Comparison of ENCODE assay signal across 25 mouse cellular contexts in genomic region chr1:177039093-177039674, GRCm38 (mm10).
DNase-seq lines count a peak whose midpoint lies in the region; ATAC-seq and TF ChIP-seq lines count a peak whose summit lies in the region.
"Had no signal": no experiment of that assay in that cellular context is flagged by ENCODE, and none has a peak within 500 bp of the region (broad histone marks: within the 10 kb centered on the region; RNA-seq: fewer than 3 reads in every experiment).

No protein-coding gene starts in this region.

- no peaks in the 10 kb centered on the region for H3K9me3 ChIP-seq in forebrain, embryonic 12.5 days
- H3K9me3 ChIP-seq in forebrain, embryonic 10.5 days = no peaks in the 10 kb centered on the region
- H3K9me3 ChIP-seq in stomach, embryonic 16.5 days (replicated peaks; ENCODE audit: control insufficient read depth, low read length) = no peaks in the 10 kb centered on the region
- no peaks in the 10 kb centered on the region for H3K9me3 ChIP-seq in stomach, postnatal 0 days (ENCODE audit: control insufficient read depth, low read length)
- H3K9me3 ChIP-seq: embryonic facial prominence, embryonic 10.5 days; heart, embryonic 12.5 days; midbrain, embryonic 15.5 days; neural tube, embryonic 15.5 days; stomach, embryonic 15.5 days had no signal

- WGBS in forebrain, embryonic 12.5 days = 74% methylated on average over 6 of the region's 6 CpGs
- 90% methylated on average over 6 of the region's 6 CpGs for WGBS in forebrain, embryonic 10.5 days
- WGBS in stomach, embryonic 16.5 days = 55% methylated on average over 6 of the region's 6 CpGs
- 50% methylated on average over 6 of the region's 6 CpGs for WGBS in stomach, postnatal 0 days

- 0 out of 2 replicates have a peak, but pooled peaks have one; percentile 60 for ATAC-seq in forebrain, embryonic 12.5 days (ENCODE audit: low FRiP score)
- no peak for ATAC-seq in stomach, embryonic 16.5 days (ENCODE audit: insufficient read depth, low FRiP score)
- ATAC-seq in stomach, postnatal 0 days (ENCODE audit: low FRiP score, low TSS enrichment) = no peak

- no peak overlapping the region for H3K4me2 ChIP-seq in forebrain, embryonic 12.5 days
- no peak overlapping the region for H3K4me2 ChIP-seq in stomach, embryonic 16.5 days (ENCODE audit: low read depth, low read length)
- no peak overlapping the region for H3K4me2 ChIP-seq in stomach, postnatal 0 days (replicated peaks; ENCODE audit: low read depth)
- H3K4me2 ChIP-seq: heart, embryonic 12.5 days; liver, embryonic 11.5 days; midbrain, embryonic 15.5 days; neural tube, embryonic 15.5 days; stomach, embryonic 15.5 days had no signal

- no peak overlapping the region for H3K9ac ChIP-seq in forebrain, embryonic 12.5 days
- no peak overlapping the region for H3K9ac ChIP-seq in stomach, embryonic 16.5 days (ENCODE audit: low read length)
- no peak overlapping the region for H3K9ac ChIP-seq in stomach, postnatal 0 days (ENCODE audit: low read length)
- H3K9ac ChIP-seq: heart, embryonic 12.5 days; midbrain, embryonic 15.5 days; neural tube, embryonic 15.5 days; stomach, embryonic 15.5 days had no signal

- peaks cover 4% of the 10 kb centered on the region; the same call in 1 of the 2 replicates for H3K4me1 ChIP-seq in forebrain, embryonic 12.5 days
- no peaks in the 10 kb centered on the region for H3K4me1 ChIP-seq in forebrain, embryonic 10.5 days
- H3K4me1 ChIP-seq in stomach, embryonic 16.5 days (ENCODE audit: control insufficient read depth, insufficient read depth, low read length) = no peaks in the 10 kb centered on the region; the same call in 1 of the 2 replicates
- no peaks in the 10 kb centered on the region for H3K4me1 ChIP-seq in stomach, postnatal 0 days (replicated peaks; ENCODE audit: control insufficient read depth, insufficient read depth)
- H3K4me1 ChIP-seq: embryonic facial prominence, embryonic 10.5 days; neural tube, embryonic 15.5 days; stomach, embryonic 15.5 days had no signal

- no peak overlapping the region for H3K4me3 ChIP-seq in forebrain, embryonic 12.5 days (replicated peaks)
- no peak overlapping the region for H3K4me3 ChIP-seq in forebrain, embryonic 10.5 days
- H3K4me3 ChIP-seq in stomach, embryonic 16.5 days (replicated peaks; ENCODE audit: low read length) = no peak overlapping the region
- H3K4me3 ChIP-seq in stomach, postnatal 0 days (ENCODE audit: low read depth, low read length) = no peak overlapping the region
- H3K4me3 ChIP-seq: embryonic facial prominence, embryonic 10.5 days; heart, embryonic 12.5 days; left cerebral cortex, adult 2 months; midbrain, embryonic 15.5 days; neural tube, embryonic 15.5 days; stomach, embryonic 15.5 days had no signal

- TF ChIP-seq EP300 in stomach, postnatal 0 days (optimal IDR thresholded peaks at IDR 0.05) = no peak

- DNase-seq in forebrain, embryonic 10.5 days (ENCODE audit: extremely low spot score, low spot score) = no peak
- peak; percentile 46 for DNase-seq in layer of hippocampus, adult 11-12 months (ENCODE audit: low spot score)
- no peak for DNase-seq in layer of hippocampus, postnatal 10 days (ENCODE audit: low spot score in 2 of 2)
- DNase-seq in stomach, postnatal 0 days (ENCODE audit: low spot score) = no peak
- no peak for DNase-seq in retina, embryonic 14.5 days (ENCODE audit: low spot score)
- DNase-seq in spleen, postnatal 10 days (ENCODE audit: low spot score in 2 of 2) = no peak
- DNase-seq: adrenal gland, adult 2 months; cerebellum, adult 9-10 months; heart, postnatal 14 days; kidney, adult 9 months; kidney, postnatal 36 days; left cerebral cortex, postnatal 4 days; lung, adult 18-20 months; right cerebral cortex, postnatal 14 days; spleen, adult 18-20 months; thymus, postnatal 14 days had no signal

- no peak for TF ChIP-seq CTCF in stomach, postnatal 0 days (IDR thresholded peaks at IDR 0.05; ENCODE audit: low read depth)

- H3K27ac ChIP-seq in forebrain, embryonic 12.5 days = peak overlapping the region; percentile 31; the same call in 1 of the 2 replicates
- H3K27ac ChIP-seq in forebrain, embryonic 10.5 days = no peak overlapping the region
- H3K27ac ChIP-seq in stomach, embryonic 16.5 days (ENCODE audit: low read length) = peak overlapping the region; percentile 49
- H3K27ac ChIP-seq in stomach, postnatal 0 days (replicated peaks) = no peak overlapping the region
- H3K27ac ChIP-seq: embryonic facial prominence, embryonic 10.5 days; left cerebral cortex, adult 2 months; midbrain, embryonic 15.5 days; neural tube, embryonic 15.5 days had no signal

- no peaks in the 10 kb centered on the region for H3K27me3 ChIP-seq in forebrain, embryonic 12.5 days
- H3K27me3 ChIP-seq in forebrain, embryonic 10.5 days (ENCODE audit: poor library complexity, severe bottlenecking) = no peaks in the 10 kb centered on the region
- H3K27me3 ChIP-seq in stomach, embryonic 16.5 days (ENCODE audit: control insufficient read depth, insufficient read depth, low read length) = no peaks in the 10 kb centered on the region
- no peaks in the 10 kb centered on the region for H3K27me3 ChIP-seq in stomach, postnatal 0 days (ENCODE audit: control insufficient read depth, insufficient read depth, low read length)
- H3K27me3 ChIP-seq: heart, embryonic 12.5 days; midbrain, embryonic 15.5 days; neural tube, embryonic 15.5 days; stomach, embryonic 15.5 days had no signal

- H3K36me3 ChIP-seq in forebrain, embryonic 12.5 days (replicated peaks) = peaks cover 5% of the 10 kb centered on the region; the same call in 1 of the 2 replicates
- H3K36me3 ChIP-seq in forebrain, embryonic 10.5 days (replicated peaks) = peaks cover 5% of the 10 kb centered on the region
- H3K36me3 ChIP-seq in stomach, embryonic 16.5 days (ENCODE audit: control insufficient read depth, insufficient read depth, low read length) = no peaks in the 10 kb centered on the region
- H3K36me3 ChIP-seq in stomach, postnatal 0 days (ENCODE audit: control insufficient read depth, insufficient read depth, low read length) = no peaks in the 10 kb centered on the region
- H3K36me3 ChIP-seq: heart, embryonic 12.5 days; midbrain, embryonic 15.5 days; neural tube, embryonic 15.5 days; stomach, embryonic 15.5 days had no signal

Comparison
In these comparisons a context has a peak if more than half of its experiments do, and no peak if none do; other contexts are left out.
1. H3K27ac ChIP-seq: peak in forebrain, embryonic 12.5 days (single experiment) and stomach, embryonic 16.5 days (single experiment); none in forebrain, embryonic 10.5 days (single experiment) and stomach, postnatal 0 days (single experiment).